Mouse (Mus musculus) heart, postnatal 25 days (tissue): ENCODE measurements around the gene Kdm2b. TPM values are rescaled to one million over a fixed set of nuclear protein-coding genes. Genes with fewer than 3 reads are reported as not detected.

Source experiments
- DNase-seq: peaks from one replicate; pipeline ENCODE4 v3.0.0; 2022; ENCODE audit warnings: low spot score
- intact Hi-C: fragments of 180-260 bp; cut with DNase I; formaldehyde crosslinking; loops from one replicate; pipeline ENCODE4 v1.15.1; 2025
- total RNA-seq, 2 experiments: library from RNA; stranded (reverse); gene quantifications; 2 replicates each; pipeline ENCODE4 v1.2.3; 2021

The Kdm2b gene
- 10 to 100 TPM; 15.4 to 16.8 TPM for total RNA-seq

DNA sequence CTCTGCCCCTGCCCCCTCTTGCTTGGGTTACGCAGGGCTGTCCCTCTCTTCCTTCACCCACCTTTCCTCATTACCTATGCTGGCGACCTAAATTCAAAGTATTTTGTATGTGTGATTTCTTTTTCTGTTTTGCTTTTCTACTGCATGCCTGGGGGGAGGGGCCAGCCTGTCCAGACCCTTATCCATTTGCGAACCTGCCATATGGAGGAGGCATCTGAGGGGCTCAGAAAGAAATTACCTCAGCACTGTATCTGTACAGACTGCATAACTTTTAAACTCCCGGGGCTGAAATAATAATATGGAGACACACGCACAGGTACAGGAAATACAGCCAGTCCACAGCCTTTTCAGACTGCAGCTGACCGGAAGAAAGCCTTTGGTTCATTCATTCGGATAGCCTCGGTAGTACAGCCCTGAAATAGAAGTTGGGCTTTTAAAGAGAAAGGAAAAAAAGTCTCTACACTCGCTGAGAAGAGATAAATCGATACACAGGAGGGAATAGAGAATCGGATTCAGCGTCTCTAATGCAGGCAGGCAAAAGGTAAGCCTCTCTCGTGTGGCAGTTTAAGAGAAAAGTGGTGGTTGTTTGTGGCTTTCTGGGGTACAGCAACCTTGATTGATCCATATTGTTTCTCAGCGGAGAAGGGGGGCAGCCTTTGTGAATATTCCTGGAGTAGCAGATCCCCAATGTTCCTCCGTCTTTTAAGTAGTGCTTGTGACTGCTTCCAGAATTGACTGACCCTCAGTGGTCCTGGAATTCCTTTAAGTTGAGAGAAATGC lies at the start of gene Kdm2b:
Kdm2b (minus strand) TSS at position 273 of the 780 bp plus-strand sequence.
- intact Hi-C loops = loop anchor here (2.0 kb wide), 1 partner anchor 21 kb away; no protein-coding TSS in a partner anchor
- DNase-seq = no peak

DNA sequence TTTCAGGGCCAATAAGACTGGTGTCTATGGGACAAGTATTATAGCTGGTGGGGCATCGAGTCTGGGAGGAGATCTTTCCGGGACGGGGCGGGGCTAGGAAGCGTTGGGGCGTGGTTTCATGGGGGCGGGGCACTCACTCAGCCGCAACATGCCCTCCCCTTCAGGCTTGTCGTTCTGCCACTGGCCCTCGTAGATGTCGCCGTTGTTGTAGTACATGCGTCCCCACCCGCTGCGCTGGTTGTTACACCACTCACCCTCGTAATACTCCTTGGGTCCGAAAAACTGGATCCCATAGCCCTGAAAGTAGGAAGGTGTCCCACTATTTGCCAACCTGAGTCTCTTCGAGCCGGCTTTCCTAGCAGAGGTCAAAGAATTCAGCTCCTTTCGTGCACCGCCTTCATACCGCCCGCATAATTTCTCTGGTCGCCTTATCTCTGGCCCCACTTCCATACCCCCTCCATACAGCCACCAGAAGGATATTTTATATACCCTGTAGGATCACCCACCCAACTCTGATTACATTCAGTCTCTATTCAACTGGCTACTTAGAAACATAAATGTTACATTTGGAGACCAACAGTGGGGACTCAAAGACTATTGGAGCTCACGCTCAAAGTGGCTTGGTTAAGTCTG lies 49.6 kb upstream of the Kdm2b start:
- intact Hi-C loops = no loop called here
- peak; percentile 67 for DNase-seq

DNA sequence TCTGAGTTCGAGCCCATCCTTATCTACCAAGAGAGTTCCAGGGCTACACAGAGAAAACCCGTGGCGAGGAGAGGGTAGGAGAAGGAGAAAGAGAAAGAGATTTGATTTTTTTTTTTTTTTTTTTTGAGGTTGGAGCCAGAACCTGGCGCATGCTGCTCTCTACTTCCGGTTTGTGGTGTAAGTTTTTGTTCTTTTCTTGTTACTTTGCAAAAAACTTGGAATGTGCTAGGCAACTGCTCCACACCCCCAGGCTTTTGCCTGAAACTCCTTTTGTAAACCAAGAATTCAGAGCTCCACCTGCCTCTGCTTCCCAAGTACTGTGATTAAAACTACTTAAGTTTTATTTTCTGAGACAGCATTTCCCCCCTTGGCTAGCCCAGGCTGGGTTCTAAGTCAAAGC lies 48.5 kb upstream of the Kdm2b start:
- intact Hi-C loops = no loop called here

DNA sequence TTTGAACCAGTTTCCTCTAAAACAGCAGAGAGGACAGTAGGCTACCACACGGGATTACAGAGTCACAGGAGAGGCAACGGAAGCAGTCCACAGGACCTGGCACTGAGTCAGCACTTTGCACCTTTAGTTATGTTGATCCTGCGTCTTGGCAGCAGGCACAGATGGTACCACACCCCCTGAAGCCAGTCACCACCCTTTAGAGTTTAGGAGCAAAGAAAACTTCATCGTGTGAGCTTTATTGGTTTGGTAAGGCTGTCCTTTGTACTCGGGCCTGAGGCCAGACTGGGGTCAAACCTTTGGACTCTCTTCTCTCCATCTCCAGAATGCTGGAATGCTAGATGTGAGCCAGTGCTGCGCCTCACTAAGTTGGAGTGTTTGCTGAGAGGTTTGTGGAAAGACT lies 45.9 kb upstream of the Kdm2b start:
- intact Hi-C loops = no loop called here
- DNase-seq = no peak

More for the DNA sequence above, 48.5 kb upstream of the Kdm2b start:
- DNase-seq = no peak

DNA sequence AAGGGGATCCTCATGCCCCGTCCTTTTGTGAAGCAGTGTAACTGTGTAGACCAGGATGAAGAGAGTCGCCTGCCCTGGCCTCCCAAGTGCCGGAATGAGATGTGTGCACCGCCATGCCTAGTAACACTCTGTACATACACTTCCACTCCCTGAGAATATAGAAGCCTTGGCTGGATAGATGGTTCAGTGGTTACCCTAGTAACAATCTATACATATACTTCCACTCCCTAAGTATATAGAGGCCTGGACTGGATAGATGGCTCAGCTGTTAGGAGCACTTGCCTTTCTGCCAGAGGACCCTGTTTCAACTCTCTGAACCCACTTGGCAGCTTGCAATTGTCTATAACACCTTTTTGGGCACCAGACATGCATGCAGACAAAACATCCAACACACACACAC lies 45.5 kb upstream of the Kdm2b start:
- intact Hi-C loops = no loop called here
- DNase-seq = no peak

DNA sequence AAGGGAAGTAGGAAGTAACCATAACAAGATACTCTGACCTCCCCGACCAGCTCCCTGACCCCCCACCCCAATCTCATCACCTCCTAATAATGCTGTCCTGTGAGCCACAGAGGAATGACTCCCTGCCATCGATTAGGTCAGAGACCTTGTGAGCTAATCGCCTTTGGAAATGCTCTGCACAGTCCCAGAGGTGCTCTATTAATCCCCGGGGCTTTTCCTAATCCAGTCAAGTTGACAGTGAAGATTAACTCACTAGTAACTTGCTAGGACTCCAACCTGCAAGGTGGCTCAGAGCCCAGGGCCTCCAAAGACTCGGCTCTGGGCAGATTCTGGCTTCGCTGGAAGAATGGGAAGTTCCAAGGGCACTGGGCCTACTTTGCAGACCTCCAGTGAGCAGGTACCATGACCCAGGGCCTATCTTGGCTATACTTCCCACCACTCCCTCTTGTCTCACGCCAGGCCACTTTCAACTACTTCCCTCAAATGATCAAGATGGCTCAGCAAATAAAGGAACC lies 44.1 kb upstream of the Kdm2b start:
- intact Hi-C loops = no loop called here
- DNase-seq = no peak

DNA sequence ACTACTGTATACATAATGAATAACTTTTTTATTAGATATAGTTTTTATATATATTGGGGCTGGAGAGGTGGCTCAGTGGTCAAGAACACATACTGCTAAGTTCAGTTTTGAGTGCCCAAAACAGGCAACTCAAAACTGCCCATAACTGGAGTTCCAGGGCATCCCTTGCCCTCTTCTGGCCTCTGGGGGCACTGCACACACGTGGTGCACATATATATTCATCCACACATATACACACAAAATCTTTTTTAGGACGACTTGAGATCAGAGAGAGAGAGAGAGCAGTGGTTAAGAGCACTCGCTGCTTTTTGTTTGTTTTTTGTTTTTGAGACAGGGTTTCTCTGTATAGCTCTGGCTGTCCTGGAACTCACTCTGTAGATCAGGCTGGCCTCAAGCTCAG lies 41.7 kb upstream of the Kdm2b start:
- intact Hi-C loops = no loop called here

DNA sequence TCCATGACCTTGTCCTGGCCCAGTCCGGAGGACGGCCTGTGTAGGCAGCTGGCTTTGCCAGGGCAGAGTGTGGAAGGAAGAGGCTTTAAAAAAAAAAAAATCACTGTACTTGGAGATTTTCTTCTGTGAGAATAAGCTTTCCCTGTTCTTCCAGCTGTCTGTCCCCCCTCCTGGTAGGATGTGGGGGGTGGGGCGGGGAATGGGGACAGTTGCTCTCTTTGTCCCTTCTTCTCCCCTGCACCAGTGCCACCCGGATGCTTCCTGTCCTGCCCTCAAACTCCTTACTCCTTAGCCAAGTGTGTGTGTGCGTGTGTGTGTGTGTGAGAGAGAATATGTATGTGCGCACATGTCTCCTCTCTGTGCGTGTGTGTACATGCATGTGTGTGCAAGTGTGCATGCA lies 40.1 kb upstream of the Kdm2b start:
- intact Hi-C loops = no loop called here
- no peak for DNase-seq

More for the DNA sequence above, 41.7 kb upstream of the Kdm2b start:
- no peak for DNase-seq

DNA sequence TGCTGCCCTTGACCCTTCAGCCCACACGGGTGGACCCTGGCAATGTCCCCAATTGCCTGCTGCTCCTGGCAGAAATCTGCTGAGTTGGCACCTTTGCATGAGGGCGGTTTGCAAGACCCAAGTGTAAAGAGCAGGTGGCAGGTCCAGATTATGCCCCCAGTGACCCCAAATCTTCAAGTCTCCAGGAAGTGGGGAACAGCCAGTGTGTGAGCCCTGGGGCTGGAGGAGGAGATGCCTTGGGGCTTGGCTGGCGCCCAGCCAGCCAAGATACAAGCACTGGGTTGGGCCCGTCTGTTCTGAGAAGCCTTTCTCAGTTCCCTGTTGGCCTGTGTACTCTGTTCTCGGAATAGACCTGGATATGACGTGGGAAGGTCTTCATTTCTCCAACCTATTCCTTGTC lies 37.8 kb upstream of the Kdm2b start:
- no peak for DNase-seq
- intact Hi-C loops = no loop called here

DNA sequence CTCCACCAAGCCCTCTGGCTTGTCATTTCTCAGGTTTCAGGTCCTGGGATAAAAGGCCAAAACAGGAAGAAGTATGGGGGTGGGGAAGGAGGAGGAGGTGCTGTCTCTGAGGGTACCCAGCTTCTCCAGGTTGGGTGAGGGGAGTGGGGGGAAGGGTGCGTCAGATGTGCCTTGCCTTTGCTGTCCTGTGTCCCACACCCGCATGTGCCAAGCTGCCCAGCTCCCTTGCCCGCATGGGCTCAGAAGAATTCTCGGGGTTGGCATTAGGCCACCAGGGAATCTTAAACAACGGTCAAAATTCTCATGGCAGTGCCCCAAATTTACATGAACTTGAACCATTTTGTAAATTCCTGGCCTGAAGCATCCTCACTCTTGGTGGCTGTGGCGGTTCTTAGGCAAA lies 36.8 kb upstream of the Kdm2b start:
- intact Hi-C loops = no loop called here
- DNase-seq = no peak

DNA sequence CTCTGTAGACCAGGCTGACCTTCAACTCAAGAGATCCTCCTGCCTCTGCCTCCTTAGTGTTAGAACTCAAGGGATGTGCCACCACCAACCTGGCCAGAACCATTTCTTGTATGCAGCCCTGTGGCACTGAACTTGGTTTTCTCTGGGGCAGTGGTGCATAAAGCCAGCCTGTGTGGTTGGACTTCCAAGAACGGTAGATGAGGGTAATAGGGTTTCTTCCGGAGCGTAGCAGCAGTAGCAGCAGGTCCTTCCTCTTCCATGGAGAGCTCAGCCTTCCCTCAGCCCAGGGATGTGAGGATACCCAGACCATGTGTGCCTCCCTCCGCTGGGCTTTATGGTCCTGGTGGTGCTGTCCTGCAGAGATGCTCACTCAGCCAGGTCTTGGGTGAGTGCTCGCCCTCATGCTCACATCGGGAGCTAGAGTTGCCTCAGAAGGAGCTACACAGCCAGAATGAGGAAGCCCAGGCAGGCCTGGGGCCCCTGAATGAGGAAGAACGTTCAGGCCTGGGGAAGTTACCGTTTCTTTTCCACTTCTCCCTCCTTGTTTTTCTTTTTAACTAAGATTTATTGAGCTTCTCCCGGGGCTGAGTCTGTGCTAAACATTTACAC lies 35.4 kb upstream of the Kdm2b start:
- no peak for DNase-seq
- intact Hi-C loops = no loop called here

DNA sequence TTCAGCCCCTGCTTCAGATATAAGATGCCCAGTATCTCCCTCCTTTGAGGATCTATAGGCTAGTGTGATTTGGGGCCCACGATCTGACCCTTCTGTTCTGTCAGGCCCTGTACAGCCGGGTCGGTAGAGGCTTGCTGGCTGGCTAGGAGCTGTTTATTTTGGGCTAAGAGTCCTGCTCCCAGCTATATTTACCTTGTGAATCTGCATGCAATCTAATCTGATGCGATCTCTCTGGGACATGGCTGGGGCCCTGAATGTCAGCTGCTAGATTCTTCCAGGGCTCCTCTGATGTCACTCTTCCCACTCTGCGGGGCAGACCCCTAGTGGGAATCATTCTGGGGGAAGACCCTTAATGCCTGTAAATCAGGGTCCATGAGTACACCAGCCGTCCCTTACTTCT lies 34.7 kb upstream of the Kdm2b start:
- intact Hi-C loops = no loop called here
- no peak for DNase-seq

DNA sequence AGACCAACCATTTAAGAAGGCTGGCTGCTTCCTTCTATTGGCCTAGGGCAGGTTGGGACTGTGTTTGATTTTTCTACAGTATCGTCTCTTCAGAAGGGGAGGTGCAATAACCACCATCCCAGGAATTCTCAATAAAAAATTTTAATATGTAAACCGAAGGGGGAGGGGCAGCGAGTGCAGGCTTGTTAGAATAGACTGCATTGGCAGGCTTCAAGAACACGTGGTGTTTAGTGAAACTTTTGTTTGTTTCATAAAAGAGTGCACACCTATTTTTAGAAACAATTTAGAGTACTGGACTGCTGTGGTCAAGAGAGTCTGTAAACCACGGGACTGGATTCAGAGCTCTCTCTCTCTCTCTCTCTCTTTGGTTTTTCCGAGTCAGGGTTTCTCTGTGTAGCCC lies 33.4 kb upstream of the Kdm2b start:
- no peak for DNase-seq
- intact Hi-C loops = no loop called here

DNA sequence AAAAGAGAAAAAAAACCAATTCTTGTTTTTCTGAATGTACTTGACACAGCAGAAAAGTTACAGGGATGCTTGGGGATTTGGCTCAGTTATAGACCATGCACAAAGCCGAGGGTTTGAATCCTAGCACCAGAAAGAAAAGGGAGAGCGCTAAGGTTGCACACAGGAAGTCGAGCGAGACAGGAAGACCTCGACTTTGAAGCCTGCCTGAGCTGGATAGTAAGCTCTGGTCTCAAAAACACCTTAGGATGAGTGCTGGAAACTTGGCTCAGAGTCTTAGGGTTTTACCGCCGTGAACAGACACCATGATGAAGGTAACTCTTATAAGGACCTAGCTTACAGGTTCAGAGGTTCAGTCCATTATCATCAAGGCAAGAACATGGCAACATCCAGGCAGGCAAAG lies 31.8 kb upstream of the Kdm2b start:
- no peak for DNase-seq
- intact Hi-C loops = no loop called here

DNA sequence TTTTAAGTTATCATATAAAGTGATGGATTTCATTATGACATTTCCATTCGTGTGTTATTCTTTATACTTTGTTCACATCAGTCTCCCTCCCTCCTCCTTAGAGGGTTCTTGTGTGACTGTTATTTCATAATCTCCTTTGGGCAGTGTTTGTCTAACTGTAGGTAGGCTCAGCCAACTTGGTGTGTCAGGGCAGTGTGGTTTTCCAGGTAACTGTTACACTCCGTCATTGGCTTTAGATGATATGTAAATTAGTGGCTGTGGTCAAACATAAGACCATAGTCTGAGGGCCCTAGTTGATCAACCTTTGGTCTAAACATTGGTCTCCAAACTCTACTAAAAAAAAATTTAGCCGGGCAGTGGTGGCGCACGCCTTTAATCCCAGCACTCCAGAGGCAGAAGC lies 30.8 kb upstream of the Kdm2b start:
- DNase-seq = no peak
- intact Hi-C loops = no loop called here

DNA sequence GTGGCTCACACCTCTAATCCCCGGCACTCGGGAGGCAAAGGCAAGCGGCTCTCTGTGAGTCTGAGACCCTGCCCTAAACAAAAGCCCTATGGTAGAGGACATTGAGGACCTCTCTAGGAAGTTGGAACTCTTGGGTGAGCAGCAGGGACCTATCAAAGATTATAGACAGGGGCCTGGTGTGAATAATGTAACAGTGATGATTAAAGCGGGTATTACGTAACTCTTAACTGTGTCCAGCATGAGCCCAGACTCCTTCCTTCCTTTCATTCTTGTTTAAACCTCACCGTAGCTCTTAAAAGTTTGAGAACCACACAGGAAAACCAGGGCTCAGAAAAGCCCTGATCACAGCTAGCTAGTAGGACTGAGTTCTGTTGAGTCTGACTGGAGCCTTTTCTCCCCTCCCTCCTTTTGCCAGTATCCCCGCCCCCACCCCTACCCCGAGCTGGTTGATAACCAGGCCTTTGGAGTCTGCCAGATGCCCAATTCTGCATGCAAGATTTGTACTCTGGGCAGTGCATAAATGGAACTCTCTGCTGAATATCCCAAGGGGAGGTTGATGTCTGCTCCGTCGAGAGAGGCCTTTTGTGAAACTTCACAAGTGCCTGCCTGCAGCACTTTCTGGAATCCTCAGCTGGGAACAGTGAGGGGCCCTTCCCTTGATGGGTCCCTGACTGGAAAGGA lies 29.9 kb upstream of the Kdm2b start:
- no peak for DNase-seq

DNA sequence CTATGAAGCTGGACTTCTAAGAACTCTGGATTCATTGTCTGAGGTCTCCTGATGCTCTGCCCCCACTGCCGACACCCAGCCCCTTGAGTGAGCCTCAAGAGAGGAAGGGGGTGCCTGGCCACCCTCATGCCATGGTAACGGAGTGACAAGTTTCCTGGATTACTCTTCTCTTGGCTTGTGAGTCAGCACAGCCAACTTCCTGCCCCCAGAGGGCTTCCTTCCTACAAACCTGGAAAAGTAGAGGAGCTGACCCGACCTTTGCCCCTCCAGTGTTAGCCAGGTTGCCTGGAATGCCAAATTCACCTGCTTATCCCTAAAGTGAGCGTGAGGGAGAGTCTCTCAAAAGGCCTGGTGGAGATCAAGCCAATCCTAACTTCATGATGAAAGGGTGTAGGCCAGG lies 27.9 kb upstream of the Kdm2b start:
- no peak for DNase-seq
- intact Hi-C loops = no loop called here

More for the DNA sequence above, 29.9 kb upstream of the Kdm2b start:
- intact Hi-C loops = no loop called here

DNA sequence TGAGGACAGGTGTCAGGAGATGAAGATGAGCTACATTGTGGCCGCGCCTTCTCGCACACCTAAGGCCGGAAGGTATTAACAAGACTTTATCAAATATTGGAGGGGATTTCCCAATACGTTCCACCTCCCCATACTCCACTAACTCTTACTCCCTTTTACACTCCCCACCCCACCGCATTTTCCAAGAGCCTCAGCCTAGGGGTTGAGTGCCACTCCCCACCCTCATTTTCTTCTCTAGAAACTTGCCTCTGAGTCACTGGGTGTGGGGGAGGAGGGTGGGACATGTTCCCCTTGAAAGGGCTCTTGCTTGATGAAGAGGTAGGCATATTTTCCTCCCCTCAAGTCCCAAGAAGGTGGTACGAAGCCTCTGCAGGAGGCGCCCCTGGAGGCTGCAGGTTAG lies 26.3 kb upstream of the Kdm2b start:
- intact Hi-C loops = loop anchor here (2.0 kb wide), 1 partner anchor 31 kb away; the partner anchor contains the start of gene Morn3
- DNase-seq = no peak

DNA sequence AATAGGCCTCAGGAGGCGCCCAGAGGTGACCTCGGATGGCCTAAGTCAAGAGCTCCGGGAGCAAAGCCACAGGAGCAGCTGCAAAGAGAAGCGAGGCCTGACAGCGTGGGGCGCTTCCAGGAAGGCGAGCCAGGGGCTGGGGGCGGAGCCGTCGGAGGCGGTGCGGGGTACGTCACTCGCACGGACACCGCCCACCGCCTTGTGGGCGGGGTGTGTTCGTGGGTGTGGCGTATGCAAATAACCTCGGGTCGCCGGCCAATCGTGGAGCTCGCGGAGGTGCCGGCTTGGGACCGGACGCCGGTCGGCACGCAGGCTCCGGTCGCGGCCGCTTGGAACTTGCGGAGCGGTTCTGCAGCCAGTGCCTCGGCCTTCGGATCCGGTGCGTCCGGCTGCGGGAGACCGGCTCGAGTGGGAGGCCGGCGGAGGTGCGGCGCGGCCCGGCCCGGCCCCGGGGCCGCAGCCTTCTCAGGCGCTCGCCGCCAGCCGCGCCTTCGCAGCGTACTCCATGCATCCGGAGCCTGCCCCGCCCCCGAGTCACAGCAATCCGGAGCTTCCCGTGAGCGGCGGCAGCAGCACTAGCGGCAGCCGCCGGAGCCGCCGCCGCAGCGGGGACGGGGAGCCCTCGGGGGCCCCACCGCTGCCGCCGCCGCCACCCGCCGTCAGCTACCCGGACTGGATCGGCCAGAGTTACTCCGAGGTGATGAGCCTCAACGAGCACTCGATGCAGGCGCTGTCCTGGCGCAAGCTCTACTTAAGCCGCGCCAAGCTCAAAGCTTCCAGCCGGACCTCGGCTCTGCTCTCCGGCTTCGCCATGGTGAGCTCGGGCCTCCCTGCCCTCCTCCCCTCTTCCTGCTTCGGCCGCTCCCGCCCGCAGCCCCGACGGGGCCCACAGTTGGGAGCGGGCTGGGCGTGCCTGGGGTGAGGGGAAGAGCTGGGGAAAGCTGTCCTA lies 25.4 kb upstream of the Kdm2b start, which contains the start of gene Orai1:
Orai1 (plus strand) TSS at position 322 of the 949 bp plus-strand sequence.
- intact Hi-C loops = loop anchor here (2.0 kb wide), 1 partner anchor 32 kb away; the partner anchor contains the start of gene Morn3
- peak; percentile 97 for DNase-seq
